Mouse (Mus musculus) urinary bladder, adult 2 months (tissue): ENCODE results near the gene Madcam1. TPM values are rescaled to one million over a fixed set of nuclear protein-coding genes. Genes with fewer than 3 reads are reported as not detected.

Source experiments
- DNase-seq: peaks from one replicate; pipeline ENCODE4 v3.0.0; 2022; ENCODE audit warnings: low spot score
- polyA plus RNA-seq: library from polyadenylated mRNA; depleted of rRNA; stranded (reverse); fragments of >200 nt; gene quantifications from 2 replicates; pipeline ENCODE4 v1.2.3, GENCODE M21; 2012; rRNA removed

Madcam1 gene
- polyA plus RNA-seq, 1 experiment: not detected

GRCm38 (mm10) chr10:79709307-79709706 is 44.9 kb downstream of the Madcam1 start:
- DNase-seq: no peak

DNA sequence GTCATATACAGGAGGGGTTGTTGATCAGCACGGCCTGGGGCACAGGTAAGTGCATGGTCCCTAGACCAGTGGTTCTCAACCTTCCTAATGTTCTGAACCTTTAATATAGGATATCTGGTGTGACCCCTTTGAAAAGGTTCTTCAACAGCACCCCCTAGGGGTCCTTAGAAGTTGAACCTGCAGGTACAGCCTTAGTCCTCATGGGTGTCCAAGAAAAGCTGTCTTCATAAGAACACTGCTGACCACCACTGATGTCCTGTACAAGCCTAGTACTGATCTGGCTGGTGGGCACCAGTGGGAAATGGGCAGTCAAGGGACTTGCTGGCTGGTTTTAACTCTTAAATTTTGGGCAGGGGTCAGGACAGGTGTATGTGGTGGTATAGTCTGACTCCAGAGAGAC is 47.7 kb downstream of the Madcam1 start:
- no peak for DNase-seq

DNA sequence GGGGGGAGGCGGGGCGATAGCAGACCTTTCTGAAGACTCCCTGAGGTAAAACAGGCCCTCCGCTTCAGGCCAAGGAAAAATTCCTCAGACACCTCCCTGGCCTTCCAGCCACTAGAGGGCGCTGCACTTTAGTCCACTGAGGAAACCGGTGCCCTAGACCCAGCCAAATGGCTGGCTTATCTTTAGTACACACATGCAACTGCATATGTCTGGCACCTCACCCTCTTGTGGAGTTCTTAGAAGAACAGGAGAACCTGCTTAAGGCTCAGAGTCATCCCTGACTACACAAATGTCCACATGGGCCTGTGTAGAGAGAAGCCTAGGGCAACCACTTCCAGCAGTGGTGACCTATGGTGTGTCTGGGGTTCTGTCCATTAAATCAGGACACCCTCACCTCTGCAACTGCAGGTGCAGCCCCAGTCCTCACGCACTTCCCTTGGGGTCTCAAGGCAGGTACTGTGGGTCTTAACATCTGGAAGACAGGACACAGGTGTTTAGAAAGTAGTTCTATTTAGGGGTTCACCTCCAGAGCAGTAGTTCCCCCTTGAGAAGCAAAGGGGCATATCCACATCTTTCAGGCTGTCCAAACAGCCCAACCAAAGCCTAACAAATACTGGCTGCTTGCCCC is 48.3 kb downstream of the Madcam1 start:
- peak; percentile 65 for DNase-seq

GRCm38 (mm10) chr10:79713163-79713562 is 48.8 kb downstream of the Madcam1 start:
- no peak for DNase-seq

DNA sequence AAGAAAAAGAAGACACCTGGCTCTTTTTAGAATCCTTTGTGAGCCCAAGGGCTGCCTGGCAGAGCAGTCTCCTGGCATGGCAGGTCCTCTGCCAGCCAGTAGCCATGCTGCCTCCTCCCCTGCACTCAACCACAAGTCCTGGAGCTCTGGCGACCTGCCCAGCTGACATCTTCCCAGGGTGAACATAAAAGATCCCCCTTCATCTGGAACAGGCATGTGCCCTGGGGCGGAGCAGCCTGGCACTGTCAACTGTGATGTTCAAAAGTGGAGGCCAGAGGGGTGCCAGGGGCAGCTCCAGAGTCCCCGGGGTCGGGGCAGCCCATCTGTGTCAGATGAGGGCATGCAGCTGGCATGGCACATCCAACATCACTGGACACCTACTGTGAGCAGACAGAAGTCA is 50.6 kb downstream of the Madcam1 start:
- DNase-seq: no peak

DNA sequence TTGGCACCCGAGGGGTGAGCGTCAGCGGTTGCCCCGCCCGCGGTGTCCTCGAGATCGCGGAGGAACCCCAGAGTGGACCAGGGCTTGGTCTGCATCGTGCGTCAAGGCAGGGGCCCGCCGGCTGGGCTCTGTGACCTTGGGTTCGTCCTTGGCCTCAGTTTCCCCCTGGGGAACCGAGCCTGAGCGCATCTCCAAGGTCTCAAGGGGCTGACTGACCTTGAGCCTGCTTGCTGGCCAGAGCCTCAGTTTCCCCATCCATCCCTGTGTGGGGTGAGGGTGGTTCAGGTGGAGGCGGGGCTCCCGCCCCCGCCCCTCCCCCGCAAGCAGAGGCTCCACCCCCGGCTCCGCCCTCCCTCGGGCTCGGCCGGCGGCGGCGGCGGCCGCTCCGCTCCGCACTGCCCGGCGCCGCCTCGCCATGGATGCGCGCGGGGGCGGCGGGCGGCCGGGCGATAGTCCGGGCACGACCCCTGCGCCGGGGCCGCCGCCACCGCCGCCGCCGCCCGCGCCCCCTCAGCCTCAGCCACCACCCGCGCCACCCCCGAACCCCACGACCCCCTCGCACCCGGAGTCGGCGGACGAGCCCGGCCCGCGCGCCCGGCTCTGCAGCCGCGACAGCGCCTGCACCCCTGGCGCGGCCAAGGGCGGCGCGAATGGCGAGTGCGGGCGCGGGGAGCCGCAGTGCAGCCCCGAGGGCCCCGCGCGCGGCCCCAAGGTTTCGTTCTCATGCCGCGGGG is 52.1 kb downstream of the Madcam1 start, which contains the start of gene Hcn2:
Gene Hcn2, plus strand, starts transcription at position 381 of the 734 bp plus-strand sequence.
- DNase-seq: no peak

- peak; percentile 27 for DNase-seq
Measured at GRCm38 (mm10) chr10:79716988-79717355, 52.6 kb downstream of the Madcam1 start.

DNA sequence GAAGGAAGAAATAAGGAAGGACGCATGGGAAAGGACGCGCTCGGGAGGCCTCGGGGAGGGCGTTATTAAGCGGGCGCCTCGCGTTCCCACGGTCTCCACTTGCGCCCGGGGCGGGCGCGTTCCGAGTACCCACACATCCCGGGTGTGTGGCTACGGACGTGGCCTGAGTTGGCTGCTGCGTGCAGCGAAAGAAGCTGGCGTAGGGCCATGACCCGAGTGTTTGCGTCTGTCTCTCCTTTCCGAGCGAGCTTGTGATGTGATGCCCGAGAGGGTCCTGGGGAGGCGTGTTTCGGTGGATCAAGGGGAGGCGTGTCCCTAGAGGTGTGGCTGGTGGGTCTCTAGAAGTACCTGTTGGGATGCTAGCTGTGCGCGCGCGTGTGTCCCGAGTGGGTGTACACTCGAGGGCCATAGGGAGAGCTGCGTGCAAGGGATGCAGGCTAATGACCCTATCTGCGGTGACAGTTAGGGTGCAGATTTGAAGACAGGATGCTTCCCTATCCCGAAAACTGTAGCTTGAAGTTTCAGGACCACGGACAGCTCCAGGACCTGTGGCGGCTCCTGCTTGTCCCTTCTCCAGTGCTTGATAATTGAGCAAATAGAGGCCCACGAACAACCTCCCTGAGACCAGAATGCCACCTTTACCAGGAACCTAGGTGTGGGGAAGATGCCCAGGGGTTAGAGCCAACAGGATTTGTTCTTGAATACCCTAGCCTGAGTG is 53.4 kb downstream of the Madcam1 start:
- peak; percentile 45 for DNase-seq

Other genes with a start within 250 kb of the Madcam1 start
- not detected in 2 replicates for gene Vmn2r83, start 195.8 kb upstream of the Madcam1 start, polyA plus RNA-seq
- gene Plpp2, start 130.8 kb upstream of the Madcam1 start, polyA plus RNA-seq: 21.5 and 29.1 TPM in 2 replicates
- gene Mier2, start 109.4 kb upstream of the Madcam1 start, polyA plus RNA-seq: 54.3 and 59.5 TPM in 2 replicates
- gene Theg, start 77.2 kb upstream of the Madcam1 start, polyA plus RNA-seq: not detected in 2 replicates
- 0.04 and 0.06 TPM in 2 replicates for gene C2cd4c, start 50.5 kb upstream of the Madcam1 start, polyA plus RNA-seq
- gene Shc2, start 26.6 kb upstream of the Madcam1 start, polyA plus RNA-seq: 7.4 and 7.6 TPM in 2 replicates
- not detected in 2 replicates for gene Odf3l2, start 18.8 kb upstream of the Madcam1 start, polyA plus RNA-seq
- 29.1 and 33.7 TPM in 2 replicates for gene Tpgs1, start 4.8 kb downstream of the Madcam1 start, polyA plus RNA-seq
- 60.6 and 70.0 TPM in 2 replicates for gene Cdc34, start 17.6 kb downstream of the Madcam1 start, polyA plus RNA-seq
- gene Gzmm, start 24.5 kb downstream of the Madcam1 start, polyA plus RNA-seq: 1.1 and 1.4 TPM in 2 replicates
- gene Bsg, start 39.9 kb downstream of the Madcam1 start, polyA plus RNA-seq: 614 and 631 TPM in 2 replicates
- 0.96 and 1.5 TPM in 2 replicates for gene Hcn2, start 52.1 kb downstream of the Madcam1 start, polyA plus RNA-seq
- 28.5 and 31.7 TPM in 2 replicates for gene Polrmt, start 82.0 kb downstream of the Madcam1 start, polyA plus RNA-seq
- gene Fgf22, start 90.5 kb downstream of the Madcam1 start, polyA plus RNA-seq: 0.04 and 0.06 TPM in 2 replicates
- 54.5 and 59.4 TPM in 2 replicates for gene Rnf126, start 102.4 kb downstream of the Madcam1 start, polyA plus RNA-seq
- gene Fstl3, start 112.7 kb downstream of the Madcam1 start, polyA plus RNA-seq: 41.4 and 44.3 TPM in 2 replicates
- 0.47 and 0.49 TPM in 2 replicates for gene Prss57, start 126.4 kb downstream of the Madcam1 start, polyA plus RNA-seq
- 52.6 and 77.5 TPM in 2 replicates for gene Palm, start 129.0 kb downstream of the Madcam1 start, polyA plus RNA-seq
- gene Misp, start 156.4 kb downstream of the Madcam1 start, polyA plus RNA-seq: 0.66 and 0.92 TPM in 2 replicates
- gene Ptbp1, start 189.9 kb downstream of the Madcam1 start, polyA plus RNA-seq: 140 and 166 TPM in 2 replicates
- gene Prtn3, start 209.9 kb downstream of the Madcam1 start, polyA plus RNA-seq: 0.62 and 1.0 TPM in 2 replicates
- 1.8 TPM in 2 replicates for gene Plppr3, start 210.1 kb downstream of the Madcam1 start, polyA plus RNA-seq
- gene Elane, start 221.7 kb downstream of the Madcam1 start, polyA plus RNA-seq: 0.19 TPM in 1 of 2 replicates, not detected in the other
- 564 and 1,194 TPM in 2 replicates for gene Cfd, start 226.3 kb downstream of the Madcam1 start, polyA plus RNA-seq
- gene Med16, start 244.4 kb downstream of the Madcam1 start, polyA plus RNA-seq: 31.7 and 40.9 TPM in 2 replicates
- gene Gm26602, start 246.3 kb downstream of the Madcam1 start, polyA plus RNA-seq: not detected in 2 replicates